Mouse (Mus musculus) kidney, adult 2 months (tissue): ENCODE data around the gene Sox5.

Experiments
- CTCF ChIP-seq: fragments of 200-500 bp; conservative IDR thresholded peaks from 2 replicates; pipeline ENCODE4 v1.5.1; 2011; ENCODE audit warnings: low read depth, mild to moderate bottlenecking, control low read depth, low read length, moderate library complexity, mixed read lengths; ENCODE audit not compliant: insufficient read depth, insufficient read length
- POLR2A ChIP-seq: fragments of 200-500 bp; IDR thresholded peaks from one replicate; pipeline ENCODE4 v1.6.1; 2011; ENCODE audit warnings: low read depth, low read length, control low read depth

DNA sequence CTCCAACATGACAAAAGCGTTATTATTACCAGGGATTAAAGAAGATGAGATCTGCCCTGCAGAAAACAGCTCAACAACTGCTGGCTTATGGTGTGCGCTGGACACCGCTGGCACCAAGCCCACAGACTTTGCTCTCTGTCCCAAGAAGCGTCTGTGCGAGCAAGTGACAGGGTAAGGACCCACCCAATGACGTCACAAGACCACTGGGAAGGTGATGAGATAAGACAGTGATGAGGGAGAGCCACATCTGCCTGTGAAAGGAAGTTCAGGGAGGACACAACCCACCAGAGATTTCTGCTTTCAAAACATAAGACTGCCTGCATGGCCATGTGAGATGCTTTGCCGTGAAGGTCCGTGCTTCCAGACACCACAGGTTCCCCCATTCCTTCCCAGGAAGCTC is 525.3 kb downstream of the Sox5 start:
- no peak for TF ChIP-seq POLR2A
- TF ChIP-seq CTCF = no peak
